In genomic region chr13:45783681-45784080, GRCm38 (mm10) we compare ENCODE assay signal across 15 mouse cellular contexts.
DNase-seq lines count a peak whose midpoint lies in the region.
"Had no signal": no experiment of that assay in that cellular context is flagged by ENCODE, and none has a peak within 500 bp of the region (broad histone marks: within the 10 kb centered on the region; RNA-seq: fewer than 3 reads in every experiment).

No protein-coding gene starts in this region.

- no peaks in the 10 kb centered on the region for H3K4me1 ChIP-seq in midbrain, embryonic 10.5 days
- H3K4me1 ChIP-seq: stomach, embryonic 15.5 days had no signal

- DNase-seq in adrenal gland, postnatal 10 days = peak; percentile 54
- DNase-seq in adrenal gland, adult 8-10 months = no peak
- DNase-seq in heart, postnatal 14 days = peak; percentile 22 to 43
- no peak for DNase-seq in heart, postnatal 25 days (ENCODE audit: low spot score)
- DNase-seq in right cerebral cortex, adult 18-20 months = peak; percentile 64
- no peak for DNase-seq in right cerebral cortex, postnatal 4 days
- DNase-seq in midbrain, embryonic 10.5 days (ENCODE audit: low spot score) = no peak
- DNase-seq in gastrocnemius, adult 18-20 months (ENCODE audit: low spot score) = no peak
- DNase-seq: cerebellum, adult 18-20 months; gastrocnemius, postnatal 10 days; kidney, adult 8-10 months had no signal

- no peak overlapping the region for H3K27ac ChIP-seq in midbrain, embryonic 10.5 days (replicated peaks)
- H3K27ac ChIP-seq: embryonic facial prominence, embryonic 15.5 days; hindbrain, embryonic 13.5 days; limb, embryonic 13.5 days; stomach, embryonic 15.5 days had no signal

- H3K9me3 ChIP-seq in midbrain, embryonic 10.5 days (replicated peaks) = no peaks in the 10 kb centered on the region
- H3K9me3 ChIP-seq: embryonic facial prominence, embryonic 15.5 days; limb, embryonic 13.5 days; stomach, embryonic 15.5 days had no signal

- H3K27me3 ChIP-seq in midbrain, embryonic 10.5 days (ENCODE audit: low read depth, poor library complexity, severe bottlenecking) = no peaks in the 10 kb centered on the region
- H3K27me3 ChIP-seq: embryonic facial prominence, embryonic 15.5 days; hindbrain, embryonic 13.5 days; limb, embryonic 13.5 days; stomach, embryonic 15.5 days had no signal

- H3K4me3 ChIP-seq in midbrain, embryonic 10.5 days = no peak overlapping the region
- H3K4me3 ChIP-seq: embryonic facial prominence, embryonic 15.5 days; hindbrain, embryonic 13.5 days; limb, embryonic 13.5 days; stomach, embryonic 15.5 days had no signal

- intact Hi-C loops in heart, postnatal 14 days (cut with DNase I) = no loop called here
- intact Hi-C loops in heart, postnatal 25 days (cut with DNase I) = no loop called here

- no peaks in the 10 kb centered on the region for H3K36me3 ChIP-seq in midbrain, embryonic 10.5 days
- H3K36me3 ChIP-seq: embryonic facial prominence, embryonic 15.5 days; stomach, embryonic 15.5 days had no signal

- 90% methylated on average over 10 of the region's 10 CpGs for WGBS in midbrain, embryonic 10.5 days

Comparison
In these comparisons a context has a peak if more than half of its experiments do, and no peak if none do; other contexts are left out.
1. DNase-seq: peak in adrenal gland, postnatal 10 days (single experiment), heart, postnatal 14 days (2 of 2) and right cerebral cortex, adult 18-20 months (single experiment); none in adrenal gland, adult 8-10 months (single experiment), heart, postnatal 25 days (single experiment), right cerebral cortex, postnatal 4 days (single experiment), midbrain, embryonic 10.5 days (single experiment) and gastrocnemius, adult 18-20 months (single experiment).